Mouse (Mus musculus) kidney, postnatal 36 days (tissue): ENCODE measurements around the gene Gas2.
A peak's percentile ranks its signal among the peaks of the same experiment; 100 is the strongest.

Source experiments
- DNase-seq, 2 experiments: peaks; one replicate each; pipeline ENCODE4 v3.0.0; 2021 to 2022; ENCODE audit warnings: mixed read lengths in 2 of 2

Gas2 gene

GRCm38 (mm10) chr7:51885345-51885744 is 23.5 kb downstream of the Gas2 start:
- DNase-seq, result no peak

- peak; percentile 75 to 78 for DNase-seq
These were observed 26.1 kb downstream of the Gas2 start for GRCm38 (mm10) chr7:51887678-51888567.

- DNase-seq, result peak; percentile 40 to 58
These were observed 27.8 kb downstream of the Gas2 start for GRCm38 (mm10) chr7:51889601-51890000.

GRCm38 (mm10) chr7:51892224-51892965 is 30.6 kb downstream of the Gas2 start:
- no peak for DNase-seq

GRCm38 (mm10) chr7:51893008-51893407 is 31.2 kb downstream of the Gas2 start:
- no peak for DNase-seq

GRCm38 (mm10) chr7:51894133-51894801 is 32.5 kb downstream of the Gas2 start:
- no peak for DNase-seq

GRCm38 (mm10) chr7:51894939-51895338 is 33.1 kb downstream of the Gas2 start:
- no peak for DNase-seq

GRCm38 (mm10) chr7:51899066-51899465 is 37.3 kb downstream of the Gas2 start:
- no peak for DNase-seq

GRCm38 (mm10) chr7:51913292-51914050 is 51.7 kb downstream of the Gas2 start:
- peak in 1 of 2 experiments; percentile 14 for DNase-seq

GRCm38 (mm10) chr7:51914132-51914531 is 52.3 kb downstream of the Gas2 start:
- DNase-seq, result no peak

GRCm38 (mm10) chr7:51928761-51929519 is 67.1 kb downstream of the Gas2 start:
- DNase-seq, result no peak

GRCm38 (mm10) chr7:51931217-51931616 is 69.4 kb downstream of the Gas2 start:
- no peak for DNase-seq

GRCm38 (mm10) chr7:51937337-51937736 is 75.5 kb downstream of the Gas2 start:
- DNase-seq, result no peak

GRCm38 (mm10) chr7:51940461-51940860 is 78.6 kb downstream of the Gas2 start:
- DNase-seq, result no peak

GRCm38 (mm10) chr7:51955424-51956041 is 93.7 kb downstream of the Gas2 start:
- no peak for DNase-seq

GRCm38 (mm10) chr7:51957766-51958165 is 96.0 kb downstream of the Gas2 start:
- no peak for DNase-seq

GRCm38 (mm10) chr7:51960698-51961374 is 99.0 kb downstream of the Gas2 start:
- DNase-seq, result no peak

GRCm38 (mm10) chr7:51962219-51962952 is 100.6 kb downstream of the Gas2 start:
- DNase-seq, result no peak

- no peak for DNase-seq
These were observed 102.9 kb downstream of the Gas2 start for GRCm38 (mm10) chr7:51964681-51965080.

- no peak for DNase-seq
These were observed 105.8 kb downstream of the Gas2 start for GRCm38 (mm10) chr7:51967581-51967980.
